Mouse (Mus musculus) frontal cortex, postnatal 36 days (tissue): ENCODE measurements at regions not wholly inside any gene's neighbourhood (a gene's known extent, or its start where the extent isn't known, plus 50 kb on each side); places are given as distances from the start of the nearest gene placed in this dataset.

Experiments used
- DNase-seq, 2 experiments: peaks; one replicate each; pipeline ENCODE4 v3.0.0; 2022; ENCODE audit warnings: low spot score in 2 of 2

- DNase-seq, result no peak
Observed at GRCm38 (mm10) chr7:136094681-136095360, 378.7 kb upstream of the Mki67 start.

DNA sequence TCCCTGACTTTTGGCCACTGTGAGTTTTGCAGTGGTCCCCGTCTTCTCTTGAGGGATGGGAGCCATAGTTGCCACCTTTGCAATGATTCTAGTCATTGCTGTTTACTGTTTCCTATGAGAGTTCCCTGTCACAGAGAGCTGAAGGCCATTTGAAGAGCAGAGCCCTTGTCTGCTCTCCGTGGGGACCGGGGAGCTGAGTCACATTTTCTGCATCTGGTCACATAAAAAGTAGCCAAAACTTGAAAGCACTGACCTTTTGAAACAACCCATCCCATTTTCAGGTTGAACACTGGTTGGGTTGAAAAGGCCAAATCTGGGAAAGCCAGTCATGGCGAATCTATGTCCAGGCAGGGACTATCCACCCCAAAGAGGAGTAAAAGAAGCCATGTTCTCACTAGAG lies 387.9 kb upstream of the Mki67 start:
- no peak for DNase-seq

- DNase-seq, result no peak
Observed at GRCm38 (mm10) chr7:136112163-136112562, 396.0 kb upstream of the Mki67 start.

GRCm38 (mm10) chr7:136120930-136121329 lies 404.8 kb upstream of the Mki67 start:
- no peak for DNase-seq

DNA sequence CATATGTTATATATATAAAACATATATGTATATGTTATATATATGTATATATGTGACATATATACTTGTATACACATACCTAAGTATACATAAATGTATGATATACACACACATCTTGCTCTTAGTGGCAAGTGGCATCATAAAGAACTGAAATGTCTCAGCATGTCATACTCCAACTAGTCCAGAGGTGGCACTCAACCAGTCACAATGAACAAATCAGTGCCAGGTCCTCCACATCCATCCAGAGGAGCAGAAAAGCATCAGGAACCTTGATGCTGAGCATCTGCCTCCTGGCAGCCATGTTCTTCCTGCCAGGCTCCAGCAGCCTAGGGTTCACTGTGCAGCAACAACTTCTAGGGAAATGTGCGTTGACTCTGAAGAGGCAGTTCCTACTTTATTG lies 405.2 kb upstream of the Mki67 start:
- DNase-seq, result no peak

DNA sequence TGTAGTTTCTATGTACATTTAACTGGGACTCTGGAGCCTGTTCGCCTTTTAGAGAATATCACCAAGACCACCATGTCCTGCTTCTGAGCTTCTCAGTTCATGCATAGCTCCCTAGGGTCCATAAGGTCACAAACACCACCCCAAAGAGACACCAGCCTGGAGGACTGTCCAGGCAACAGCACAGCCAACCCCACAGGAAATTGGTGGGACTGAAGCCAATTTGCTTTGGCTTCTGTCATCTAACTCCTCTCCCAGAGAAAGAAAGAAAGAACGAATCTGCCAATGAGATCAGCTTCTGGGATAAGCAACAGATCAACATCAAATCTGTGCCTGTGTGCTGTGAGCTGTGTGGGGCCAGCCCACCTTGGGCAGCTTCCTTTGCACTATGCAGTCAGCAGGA lies 408.6 kb upstream of the Mki67 start:
- no peak for DNase-seq

DNA sequence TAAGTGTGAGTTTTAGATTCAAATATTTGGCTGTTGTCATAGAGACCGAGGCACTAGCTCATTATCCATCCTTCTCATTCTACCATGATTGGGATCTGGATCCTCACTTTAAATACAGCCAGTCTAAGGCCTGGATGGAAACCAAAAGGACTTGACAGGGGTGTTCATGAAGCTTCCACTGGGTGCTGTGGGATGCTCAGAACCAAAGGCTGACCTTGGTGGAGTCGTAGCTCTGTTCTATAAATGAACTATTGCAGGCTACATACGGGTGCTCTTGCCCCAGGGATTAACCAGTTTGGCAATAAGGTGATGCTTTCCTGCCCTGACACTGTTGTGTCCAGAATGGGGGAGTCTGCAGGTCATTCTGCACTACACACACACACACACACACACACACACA lies 410.2 kb upstream of the Mki67 start:
- no peak for DNase-seq

DNA sequence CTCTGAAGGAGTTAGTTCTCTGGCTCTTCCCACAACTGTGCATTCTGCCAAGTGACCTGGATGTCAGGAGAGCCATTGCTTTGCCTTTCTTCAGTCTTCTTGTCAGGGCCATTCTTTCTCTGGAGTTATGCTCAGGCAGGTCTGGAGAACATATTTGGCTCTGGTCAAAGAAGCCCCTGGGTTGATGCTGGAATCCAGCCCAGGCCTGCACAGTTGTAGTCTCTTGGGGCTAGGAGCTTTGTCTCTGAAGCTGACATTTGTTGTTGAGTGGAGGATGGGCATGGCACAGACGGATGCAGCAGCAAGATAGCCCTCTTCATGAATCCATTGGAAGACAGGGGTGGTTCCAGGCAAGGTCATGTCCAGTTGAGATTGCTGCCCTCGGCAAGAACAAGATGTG lies 411.4 kb upstream of the Mki67 start:
- DNase-seq, result no peak

DNA sequence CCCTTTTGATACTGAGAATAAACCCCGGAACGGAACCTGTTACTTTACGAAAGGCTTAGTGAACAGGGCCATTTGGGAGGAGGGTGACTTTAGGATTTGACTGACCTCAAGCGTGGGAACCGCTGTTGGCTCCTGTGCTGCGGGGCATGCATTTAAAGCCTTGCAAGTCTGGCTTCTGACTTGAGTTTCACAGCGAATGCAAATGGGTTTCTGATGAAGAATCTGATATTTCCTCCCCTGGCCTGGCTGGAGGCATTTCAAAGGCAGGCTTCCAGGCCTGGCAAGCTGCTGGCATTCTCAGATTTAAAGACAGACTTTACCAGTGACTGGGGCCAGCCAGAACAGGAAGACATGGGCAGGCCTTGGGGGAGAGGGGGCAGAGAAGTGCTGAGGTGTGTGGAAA lies 413.6 kb upstream of the Mki67 start:
- peak; percentile 4 to 13 for DNase-seq

- DNase-seq, result no peak
Observed at GRCm38 (mm10) chr7:136130666-136131239, 414.6 kb upstream of the Mki67 start.

DNA sequence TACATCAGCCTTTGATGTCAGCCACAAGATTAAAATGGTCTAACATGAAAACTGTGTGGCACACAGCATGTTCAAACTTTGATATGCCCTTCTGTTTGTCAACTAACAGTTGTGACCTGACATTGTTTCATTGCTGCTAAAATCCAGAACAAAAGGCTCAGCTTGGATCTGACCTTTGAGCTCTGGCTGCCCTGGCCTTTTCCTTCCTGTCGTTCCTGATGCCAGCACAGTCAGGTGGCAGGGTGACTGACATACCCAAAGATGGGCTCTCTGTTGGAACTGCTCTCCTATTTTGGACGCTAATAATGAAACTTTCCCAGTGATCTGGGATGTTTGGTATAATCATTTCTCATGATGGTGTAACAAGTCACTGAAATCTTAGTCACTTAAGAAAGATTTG lies 416.8 kb upstream of the Mki67 start:
- DNase-seq, result no peak

DNA sequence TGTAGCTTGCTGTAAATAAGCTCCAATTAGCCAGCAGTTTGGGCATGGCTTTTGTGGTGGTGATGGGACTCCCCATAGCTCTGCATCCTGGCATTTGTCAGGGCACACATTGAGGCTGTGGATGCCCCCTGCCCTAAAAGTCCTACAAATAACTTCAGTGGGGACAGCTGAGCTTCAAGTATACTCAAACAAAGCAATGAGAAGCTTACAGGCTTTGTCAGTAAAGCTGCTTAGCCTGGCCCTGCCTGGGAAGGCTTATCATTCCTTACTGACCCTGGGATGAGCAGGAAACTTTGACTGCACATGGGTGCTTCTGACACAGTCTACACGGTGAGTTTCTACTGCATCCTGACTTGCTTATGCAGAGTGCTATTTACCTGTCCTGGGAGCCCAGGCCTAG lies 420.5 kb upstream of the Mki67 start:
- DNase-seq, result no peak

GRCm38 (mm10) chr7:136137341-136137740 lies 421.2 kb upstream of the Mki67 start:
- DNase-seq, result no peak

DNA sequence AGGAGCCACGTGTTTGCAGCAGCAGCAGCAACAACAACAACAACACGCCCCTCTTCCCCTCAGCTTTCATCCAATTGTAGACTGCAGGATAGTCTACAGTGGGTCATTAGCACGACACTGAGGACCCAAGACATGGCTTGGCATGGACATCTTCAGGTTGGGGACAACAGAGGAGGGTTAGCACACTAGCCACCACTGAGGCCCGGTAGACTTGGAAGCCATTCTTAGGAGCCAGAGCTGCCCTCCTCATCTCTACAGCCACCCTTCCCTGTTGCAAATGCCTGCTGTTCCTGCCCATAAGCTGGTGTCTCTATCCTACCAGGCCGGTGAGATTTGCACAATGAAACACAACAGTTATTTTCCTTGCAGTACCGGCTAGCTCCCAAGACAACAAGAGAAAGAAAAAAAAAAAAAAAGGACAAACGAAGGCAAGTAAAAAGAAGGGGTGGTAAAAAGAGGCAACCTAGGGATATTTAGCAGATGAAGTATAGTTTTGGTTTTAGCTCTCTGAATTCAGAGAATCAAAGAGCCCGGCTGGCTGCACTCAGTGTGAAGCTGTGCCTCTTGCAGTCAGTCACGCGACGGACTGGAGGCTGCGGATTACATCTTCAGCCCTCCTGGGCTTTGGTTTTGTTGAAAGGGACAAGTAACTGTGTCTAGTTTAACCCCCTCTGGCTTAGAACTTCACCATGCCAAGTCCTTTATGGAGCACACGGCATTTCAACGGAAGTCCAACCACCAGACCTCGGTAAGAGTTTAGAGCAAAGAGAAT lies 421.9 kb upstream of the Mki67 start:
- no peak for DNase-seq

DNA sequence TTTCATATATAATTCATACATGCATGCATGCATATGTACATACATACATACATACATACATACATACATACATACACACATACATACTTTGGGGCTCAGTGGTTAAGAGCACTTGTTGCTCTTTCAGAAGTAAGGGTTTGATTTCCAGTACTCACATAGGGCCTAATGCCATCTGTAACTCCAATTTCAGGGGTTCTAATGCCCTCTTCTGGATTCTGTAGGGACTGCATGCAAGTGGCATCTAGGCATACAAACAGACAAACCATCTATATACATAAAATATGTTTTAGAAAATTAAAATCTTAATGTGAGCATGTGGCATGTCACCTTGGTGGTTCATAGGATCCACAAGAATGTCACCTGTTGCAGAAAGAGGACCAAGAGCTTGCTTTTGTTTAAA lies 426.7 kb upstream of the Mki67 start:
- no peak for DNase-seq

- DNase-seq, result no peak
Observed at GRCm38 (mm10) chr7:136150196-136150595, 434.0 kb upstream of the Mki67 start.

- DNase-seq, result no peak
Observed at GRCm38 (mm10) chr7:136151301-136151930, 435.3 kb upstream of the Mki67 start.

- DNase-seq, result peak; percentile 35 to 68
Observed at GRCm38 (mm10) chr7:136152470-136152869, 436.3 kb upstream of the Mki67 start.

DNA sequence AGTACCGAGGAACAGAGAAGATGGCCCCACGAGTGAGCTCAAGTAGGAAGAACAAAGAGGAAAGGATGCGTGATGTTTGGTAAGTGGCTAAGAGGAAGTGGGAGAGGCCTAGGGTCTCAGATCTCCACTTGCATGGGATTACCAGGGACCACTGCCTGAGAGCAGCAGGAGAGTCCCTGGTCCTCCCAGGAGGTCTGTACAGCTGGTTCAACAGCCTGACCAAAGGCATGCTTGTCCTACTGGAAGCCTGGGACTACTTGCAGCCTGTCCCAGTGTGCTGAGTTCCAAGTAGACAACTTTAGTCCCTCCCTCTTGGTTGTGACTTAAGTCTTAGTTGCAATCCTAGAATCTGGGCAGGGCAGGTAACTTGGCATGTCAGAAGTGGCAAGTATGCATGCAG lies 437.5 kb upstream of the Mki67 start:
- DNase-seq, result no peak

DNA sequence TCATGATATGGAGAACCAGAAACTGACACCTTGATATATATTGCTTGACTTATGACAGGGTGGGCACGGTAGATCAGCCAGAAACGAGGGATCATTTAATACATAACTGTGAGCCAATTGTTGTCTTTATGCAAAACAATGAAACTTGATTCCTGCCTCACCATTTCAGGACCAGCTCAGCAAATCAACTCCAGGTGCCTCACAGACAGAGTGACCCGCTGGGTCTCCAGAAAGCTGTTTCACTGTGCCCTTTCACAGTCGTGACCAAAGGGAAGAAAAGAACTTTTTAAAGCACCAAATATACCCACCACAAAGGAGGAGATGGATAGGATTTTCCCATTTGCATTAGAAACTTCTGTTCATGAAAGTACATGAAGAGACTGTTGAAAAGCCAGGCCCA lies 443.0 kb upstream of the Mki67 start:
- no peak for DNase-seq

GRCm38 (mm10) chr7:136161526-136161925 lies 445.4 kb upstream of the Mki67 start:
- DNase-seq, result no peak

- no peak for DNase-seq
Observed at GRCm38 (mm10) chr7:136164834-136165233, 448.7 kb upstream of the Mki67 start.

DNA sequence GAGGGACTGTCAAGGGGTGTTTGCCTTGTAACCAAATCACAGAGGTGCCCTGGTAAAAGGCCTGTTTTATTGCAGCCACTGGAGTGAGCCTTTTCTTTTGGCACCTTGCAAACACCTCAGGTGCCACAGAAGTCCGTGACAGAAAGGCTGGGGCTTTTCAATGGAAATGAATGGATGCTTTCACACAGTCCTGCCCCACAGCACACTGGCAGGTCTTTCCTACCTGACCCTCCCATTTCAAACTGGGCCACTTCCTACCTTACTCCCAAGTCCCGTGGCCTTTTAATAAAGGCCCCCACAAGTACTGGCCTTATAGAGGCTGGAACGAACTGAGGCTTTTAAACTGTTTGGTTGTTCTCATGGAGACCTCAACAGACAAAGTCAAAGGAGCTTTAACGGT lies 453.1 kb upstream of the Mki67 start:
- DNase-seq, result no peak
